Mouse (Mus musculus): ENCODE measurements at regions not wholly inside any gene's neighbourhood (a gene's known extent, or its start where the extent isn't known, plus 50 kb on each side); places are given as distances from the start of the nearest gene placed in this dataset.

DNA sequence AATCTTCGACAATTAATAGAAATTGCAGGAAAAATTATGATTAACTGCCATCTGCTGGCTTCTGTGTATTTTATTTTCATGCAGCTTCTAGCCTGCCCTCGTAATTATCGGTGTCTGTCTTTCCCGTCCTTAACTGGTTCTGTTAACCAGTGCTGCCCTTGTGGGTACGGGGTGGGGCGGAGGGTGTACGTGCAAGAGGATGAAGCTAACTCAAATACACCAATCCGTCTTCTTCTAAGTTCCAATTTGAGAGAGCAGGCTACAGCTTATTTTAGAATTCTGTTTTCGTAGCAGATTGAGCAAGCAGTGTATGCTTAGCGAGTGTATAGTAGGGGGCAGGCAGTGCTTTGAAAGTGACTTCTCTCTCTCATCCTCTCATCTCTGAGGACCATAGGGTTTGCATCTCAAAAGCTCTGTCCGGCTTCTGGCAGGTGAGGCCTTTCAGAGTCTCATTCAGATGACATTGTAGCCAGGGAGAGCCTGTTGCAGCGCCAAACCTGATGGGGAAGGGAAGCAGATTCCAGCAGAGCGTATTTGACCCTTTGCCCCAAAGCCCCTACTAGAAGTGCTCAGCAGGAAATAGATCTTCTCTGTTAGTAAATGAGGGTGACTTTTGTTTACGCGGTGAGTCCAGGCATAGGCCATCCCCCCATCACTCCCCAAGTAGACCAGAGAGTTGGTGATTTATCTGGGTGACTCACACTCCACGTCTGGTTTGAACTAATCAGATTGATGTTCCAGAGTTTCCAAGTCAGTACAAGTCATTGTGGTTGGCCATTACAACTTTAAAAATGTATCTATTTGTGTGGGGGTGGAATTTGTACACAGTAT lies 53.3 kb upstream of the Ptgfrn start:
- TF ChIP-seq CTCF (IDR thresholded peaks at IDR 0.05; ENCODE audit: extremely low read depth, insufficient read length, insufficient replicate concordance, low read depth, low read length) = no peak
- no peak for TF ChIP-seq POLR2A (IDR thresholded peaks at IDR 0.05; ENCODE audit: low read depth, low read length)
- Histone ChIP-seq H3K36me3 (ENCODE audit: control insufficient read depth, insufficient read depth, low read length) (no peaks in the 10 kb centered on the region), H3K4me3 (ENCODE audit: low read depth, low read length) (no peak overlapping the region), H3K4me1 (ENCODE audit: control insufficient read depth, insufficient read depth, insufficient read length, low read length) (peaks cover 4% of the 10 kb centered on the region; the same call in 1 of the 2 replicates), H3K27ac (ENCODE audit: insufficient read depth, low read depth, low read length) (no peak overlapping the region), H3K27me3 (ENCODE audit: control insufficient read depth, insufficient read depth, low read length) (no peaks in the 10 kb centered on the region)
- 61% methylated on average over 16 of the region's 16 CpGs for WGBS

DNA sequence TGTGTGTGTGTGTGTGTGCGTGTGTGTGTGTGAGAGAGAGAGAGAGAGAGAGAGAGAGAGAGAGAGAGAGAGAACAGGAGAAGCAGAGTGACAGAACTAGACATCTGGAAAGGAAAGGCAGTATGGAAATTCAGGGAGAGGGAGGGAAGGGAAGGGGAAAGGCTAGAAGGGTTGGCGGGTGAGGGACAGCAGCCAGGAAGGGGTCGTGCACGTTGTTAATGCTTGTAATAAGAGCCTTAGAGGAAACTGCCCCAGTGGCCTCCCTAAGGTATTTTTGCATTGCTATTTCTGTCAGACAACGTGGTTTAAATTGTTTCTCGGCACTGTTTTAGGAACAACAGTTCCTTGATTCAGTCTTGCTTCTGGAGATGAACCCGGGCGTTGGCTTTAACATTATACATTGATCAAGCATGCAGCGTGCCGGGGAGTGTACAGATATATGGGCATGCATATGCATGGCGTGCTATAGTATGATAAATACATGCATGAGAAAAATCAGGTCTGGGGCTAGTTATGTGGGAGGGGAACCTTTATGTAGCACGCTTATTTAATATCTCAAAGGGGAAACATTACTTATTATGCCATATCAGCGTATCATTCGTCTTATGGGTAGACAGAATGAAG lies 52.6 kb upstream of the Ptgfrn start:
- H3K4me3 ChIP-seq (ENCODE audit: low read depth, low read length) = no peak overlapping the region
- WGBS = 64% methylated on average over 14 of the region's 14 CpGs
- TF ChIP-seq POLR2A (IDR thresholded peaks at IDR 0.05; ENCODE audit: low read depth, low read length) (no peak), CTCF (IDR thresholded peaks at IDR 0.05; ENCODE audit: extremely low read depth, insufficient read length, insufficient replicate concordance, low read depth, low read length) (no peak)
- H3K27me3 ChIP-seq (ENCODE audit: control insufficient read depth, insufficient read depth, low read length) = no peaks in the 10 kb centered on the region
- no peak overlapping the region for H3K27ac ChIP-seq (ENCODE audit: insufficient read depth, low read depth, low read length)
- no peaks in the 10 kb centered on the region for H3K36me3 ChIP-seq (ENCODE audit: control insufficient read depth, insufficient read depth, low read length)
- H3K4me1 ChIP-seq (ENCODE audit: control insufficient read depth, insufficient read depth, insufficient read length, low read length) = peaks cover 4% of the 10 kb centered on the region; the same call in 1 of the 2 replicates

DNA sequence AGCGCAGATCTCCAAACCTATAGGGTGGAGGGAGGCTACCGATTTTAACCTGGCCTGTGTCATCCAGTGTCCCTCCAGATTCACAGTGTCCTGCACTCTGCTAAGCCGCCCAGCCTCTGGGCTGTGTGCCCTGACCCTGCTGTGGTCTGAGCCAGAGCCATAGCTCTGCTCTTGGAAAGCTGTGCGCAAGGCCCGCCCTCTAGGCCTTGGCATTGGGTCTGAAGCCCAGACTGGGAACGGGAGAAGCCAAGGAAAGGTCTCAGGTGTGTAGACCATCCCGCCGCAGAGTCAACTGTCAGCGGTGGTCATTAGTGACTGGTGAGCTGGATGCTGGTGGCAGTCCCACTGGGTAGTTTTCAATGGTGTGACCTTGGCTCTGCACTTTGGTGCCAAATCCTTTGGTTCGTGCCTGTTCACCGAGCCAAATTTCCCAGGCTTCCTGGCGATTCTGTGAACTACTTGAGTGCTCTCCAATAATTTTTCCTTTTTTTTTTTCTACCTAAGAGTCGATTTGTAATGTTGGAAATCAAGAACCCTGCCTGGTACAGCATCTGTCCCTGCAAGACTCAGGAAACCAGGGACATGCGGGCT lies 52.0 kb upstream of the Ptgfrn start:
- Histone ChIP-seq H3K27ac (ENCODE audit: insufficient read depth, low read depth, low read length) (no peak overlapping the region), H3K27me3 (ENCODE audit: control insufficient read depth, insufficient read depth, low read length) (no peaks in the 10 kb centered on the region), H3K4me1 (ENCODE audit: control insufficient read depth, insufficient read depth, insufficient read length, low read length) (peaks cover 4% of the 10 kb centered on the region; the same call in 1 of the 2 replicates), H3K36me3 (ENCODE audit: control insufficient read depth, insufficient read depth, low read length) (no peaks in the 10 kb centered on the region), H3K4me3 (ENCODE audit: low read depth, low read length) (no peak overlapping the region)
- WGBS = 60% methylated on average over 14 of the region's 14 CpGs
- TF ChIP-seq POLR2A (IDR thresholded peaks at IDR 0.05; ENCODE audit: low read depth, low read length) (no peak), CTCF (IDR thresholded peaks at IDR 0.05; ENCODE audit: extremely low read depth, insufficient read length, insufficient replicate concordance, low read depth, low read length) (no peak)

DNA sequence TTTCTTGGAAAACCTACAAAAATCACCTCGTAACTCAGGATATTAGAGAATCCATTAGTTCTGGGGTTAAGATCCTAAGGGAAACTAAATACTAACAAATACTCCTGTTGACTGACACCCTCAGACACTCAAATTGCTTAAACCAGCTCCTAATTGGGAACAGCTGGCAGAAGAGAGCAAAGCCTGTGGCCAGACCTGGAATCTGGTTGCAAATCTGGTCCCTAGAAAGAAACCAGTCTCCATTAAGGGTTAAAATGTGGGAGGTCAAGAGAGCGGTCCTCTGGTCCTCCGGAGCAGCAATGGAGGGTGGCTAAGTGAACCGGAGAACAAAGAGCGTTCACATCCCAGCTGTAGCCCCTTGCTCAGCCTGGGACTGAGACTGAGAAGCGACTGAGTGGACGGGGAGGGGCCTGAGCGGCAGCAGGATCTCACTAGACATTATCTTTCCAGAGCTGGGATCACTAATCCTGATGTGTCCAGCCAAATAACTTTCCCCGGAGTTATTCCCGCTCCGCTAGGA lies 51.4 kb upstream of the Ptgfrn start:
- 69% methylated on average over 11 of the region's 11 CpGs for WGBS
- Histone ChIP-seq H3K4me1 (ENCODE audit: control insufficient read depth, insufficient read depth, insufficient read length, low read length) (peaks cover 4% of the 10 kb centered on the region; the same call in 1 of the 2 replicates), H3K36me3 (ENCODE audit: control insufficient read depth, insufficient read depth, low read length) (no peaks in the 10 kb centered on the region), H3K27ac (ENCODE audit: insufficient read depth, low read depth, low read length) (no peak overlapping the region), H3K27me3 (ENCODE audit: control insufficient read depth, insufficient read depth, low read length) (no peaks in the 10 kb centered on the region), H3K4me3 (ENCODE audit: low read depth, low read length) (no peak overlapping the region)
- TF ChIP-seq POLR2A (IDR thresholded peaks at IDR 0.05; ENCODE audit: low read depth, low read length) = no peak
- TF ChIP-seq CTCF (IDR thresholded peaks at IDR 0.05; ENCODE audit: extremely low read depth, insufficient read length, insufficient replicate concordance, low read depth, low read length) = no peak
